Mouse (Mus musculus): ENCODE results near the gene Fads2. TPM values are rescaled to one million over a fixed set of nuclear protein-coding genes. Genes with fewer than 3 reads are reported as not detected.

The Fads2 gene
- polyA plus RNA-seq, 1 experiment, result 36.3 TPM

GRCm38 (mm10) chr19:10015442-10015841 is 86.1 kb downstream of the Fads2 start:
- H3K36me3 ChIP-seq (ENCODE audit: control insufficient read depth, insufficient read depth, low read length), result no peaks in the 10 kb centered on the region
- no peak for DNase-seq
- no peak overlapping the region for H3K4me3 ChIP-seq (ENCODE audit: control insufficient read depth, insufficient read depth, low read length)
- H3K27me3 ChIP-seq (ENCODE audit: control insufficient read depth, insufficient read depth, low read length), result no peaks in the 10 kb centered on the region
- H3K4me1 ChIP-seq (replicated peaks; ENCODE audit: control insufficient read depth, insufficient read depth, low read length), result peaks cover 12% of the 10 kb centered on the region
- WGBS, result 93% methylated on average over 4 of the region's 4 CpGs
- no peak overlapping the region for H3K27ac ChIP-seq (ENCODE audit: control insufficient read depth, insufficient read depth, low read length)
- no peak for TF ChIP-seq POLR2A (IDR thresholded peaks at IDR 0.05; ENCODE audit: control insufficient read depth, extremely low read depth, insufficient read depth, low read length, poor library complexity)
- TF ChIP-seq CTCF (IDR thresholded peaks at IDR 0.05; ENCODE audit: borderline replicate concordance, control insufficient read depth, extremely low read depth, insufficient read depth, low read length, poor library complexity), result no peak

- Histone ChIP-seq H3K4me1 (replicated peaks; ENCODE audit: control insufficient read depth, insufficient read depth, low read length) (peaks cover 12% of the 10 kb centered on the region), H3K27ac (ENCODE audit: control insufficient read depth, insufficient read depth, low read length) (no peak overlapping the region)
These were observed 86.7 kb downstream of the Fads2 start for GRCm38 (mm10) chr19:10014824-10015223.

GRCm38 (mm10) chr19:10013913-10014312 is 87.6 kb downstream of the Fads2 start:
- DNase-seq, result no peak

More at GRCm38 (mm10) chr19:10014824-10015223, 86.7 kb downstream of the Fads2 start:
- TF ChIP-seq POLR2A (IDR thresholded peaks at IDR 0.05; ENCODE audit: control insufficient read depth, extremely low read depth, insufficient read depth, low read length, poor library complexity) (no peak), CTCF (IDR thresholded peaks at IDR 0.05; ENCODE audit: borderline replicate concordance, control insufficient read depth, extremely low read depth, insufficient read depth, low read length, poor library complexity) (no peak)
- WGBS, result 94% methylated on average over 13 of the region's 13 CpGs
- Histone ChIP-seq H3K27me3 (ENCODE audit: control insufficient read depth, insufficient read depth, low read length) (no peaks in the 10 kb centered on the region), H3K4me3 (ENCODE audit: control insufficient read depth, insufficient read depth, low read length) (no peak overlapping the region), H3K36me3 (ENCODE audit: control insufficient read depth, insufficient read depth, low read length) (no peaks in the 10 kb centered on the region)
- no peak for DNase-seq

GRCm38 (mm10) chr19:10013348-10013747 is 88.2 kb downstream of the Fads2 start:
- no peak for DNase-seq
- 88% methylated on average over 3 of the region's 3 CpGs for WGBS
- TF ChIP-seq CTCF (IDR thresholded peaks at IDR 0.05; ENCODE audit: borderline replicate concordance, control insufficient read depth, extremely low read depth, insufficient read depth, low read length, poor library complexity) (no peak), POLR2A (IDR thresholded peaks at IDR 0.05; ENCODE audit: control insufficient read depth, extremely low read depth, insufficient read depth, low read length, poor library complexity) (no peak)
- H3K27me3 ChIP-seq (ENCODE audit: control insufficient read depth, insufficient read depth, low read length), result no peaks in the 10 kb centered on the region
- H3K27ac ChIP-seq (ENCODE audit: control insufficient read depth, insufficient read depth, low read length), result no peak overlapping the region
- no peak overlapping the region for H3K4me3 ChIP-seq (ENCODE audit: control insufficient read depth, insufficient read depth, low read length)
- no peaks in the 10 kb centered on the region for H3K36me3 ChIP-seq (ENCODE audit: control insufficient read depth, insufficient read depth, low read length)
- peaks cover 7% of the 10 kb centered on the region for H3K4me1 ChIP-seq (replicated peaks; ENCODE audit: control insufficient read depth, insufficient read depth, low read length)

More at GRCm38 (mm10) chr19:10013913-10014312, 87.6 kb downstream of the Fads2 start:
- H3K27me3 ChIP-seq (ENCODE audit: control insufficient read depth, insufficient read depth, low read length), result no peaks in the 10 kb centered on the region
- H3K4me1 ChIP-seq (replicated peaks; ENCODE audit: control insufficient read depth, insufficient read depth, low read length), result peaks cover 12% of the 10 kb centered on the region
- TF ChIP-seq POLR2A (IDR thresholded peaks at IDR 0.05; ENCODE audit: control insufficient read depth, extremely low read depth, insufficient read depth, low read length, poor library complexity) (no peak), CTCF (IDR thresholded peaks at IDR 0.05; ENCODE audit: borderline replicate concordance, control insufficient read depth, extremely low read depth, insufficient read depth, low read length, poor library complexity) (no peak)
- 73% methylated on average over 5 of the region's 5 CpGs for WGBS
- H3K27ac ChIP-seq (ENCODE audit: control insufficient read depth, insufficient read depth, low read length), result no peak overlapping the region
- no peaks in the 10 kb centered on the region for H3K36me3 ChIP-seq (ENCODE audit: control insufficient read depth, insufficient read depth, low read length)
- H3K4me3 ChIP-seq (ENCODE audit: control insufficient read depth, insufficient read depth, low read length), result no peak overlapping the region

- no peaks in the 10 kb centered on the region for H3K36me3 ChIP-seq (ENCODE audit: control insufficient read depth, insufficient read depth, low read length)
- H3K27me3 ChIP-seq (ENCODE audit: control insufficient read depth, insufficient read depth, low read length), result no peaks in the 10 kb centered on the region
- DNase-seq, result no peak
- 78% methylated on average over 6 of the region's 6 CpGs for WGBS
- peaks cover 2% of the 10 kb centered on the region; the same call in 1 of the 2 replicates for H3K4me1 ChIP-seq (replicated peaks; ENCODE audit: control insufficient read depth, insufficient read depth, low read length)
- no peak overlapping the region for H3K4me3 ChIP-seq (ENCODE audit: control insufficient read depth, insufficient read depth, low read length)
- no peak overlapping the region; the same call in 1 of the 2 replicates for H3K27ac ChIP-seq (ENCODE audit: control insufficient read depth, insufficient read depth, low read length)
- TF ChIP-seq CTCF (IDR thresholded peaks at IDR 0.05; ENCODE audit: borderline replicate concordance, control insufficient read depth, extremely low read depth, insufficient read depth, low read length, poor library complexity) (no peak), POLR2A (IDR thresholded peaks at IDR 0.05; ENCODE audit: control insufficient read depth, extremely low read depth, insufficient read depth, low read length, poor library complexity) (no peak)
These were observed 88.7 kb downstream of the Fads2 start for GRCm38 (mm10) chr19:10012827-10013278.

Other genes starting within 250 kb of the Fads2 start
- 88.0 and 109 TPM in 2 replicates for gene Incenp, start 202.2 kb downstream of the Fads2 start, polyA plus RNA-seq (2012; rRNA removed)
- gene Fth1, start 121.1 kb downstream of the Fads2 start, polyA plus RNA-seq (2012; rRNA removed), result 2,238 and 2,885 TPM in 2 replicates
- gene Best1, start 100.1 kb downstream of the Fads2 start, polyA plus RNA-seq (2012; rRNA removed), result 0.31 and 0.33 TPM in 2 replicates
- gene Rab3il1, start 100.1 kb downstream of the Fads2 start, polyA plus RNA-seq (2012; rRNA removed), result 12.8 and 15.7 TPM in 2 replicates
- gene Fads3, start 60.2 kb downstream of the Fads2 start, polyA plus RNA-seq (2012; rRNA removed), result 13.6 and 19.9 TPM in 2 replicates
- 50.2 and 51.4 TPM in 2 replicates for gene Fads1, start 81.1 kb upstream of the Fads2 start, polyA plus RNA-seq (2012; rRNA removed)
- 159 and 189 TPM in 2 replicates for gene Tmem258, start 102.3 kb upstream of the Fads2 start, polyA plus RNA-seq (2012; rRNA removed)
- 43.8 and 57.8 TPM in 2 replicates for gene Fen1, start 102.4 kb upstream of the Fads2 start, polyA plus RNA-seq (2012; rRNA removed)
- 2.7 and 4.9 TPM in 2 replicates for gene Myrf, start 139.0 kb upstream of the Fads2 start, polyA plus RNA-seq (2012; rRNA removed)
- 3.0 and 3.2 TPM in 2 replicates for gene Dagla, start 203.1 kb upstream of the Fads2 start, polyA plus RNA-seq (2012; rRNA removed)